Mouse (Mus musculus) liver, embryonic 12.5 days (tissue): ENCODE measurements around the gene Sorbs1. TPM values are rescaled to one million over a fixed set of nuclear protein-coding genes. Genes with fewer than 3 reads are reported as not detected.

Experiments used
- ATAC-seq: fragments of 200-750 bp; cut with Nextera tagmentation; 2 replicates; pipeline ENCODE4 v1.8.0; 2017; ENCODE audit warnings: moderate number of reproducible peaks, mild to moderate bottlenecking, moderate library complexity
- H3K27ac ChIP-seq: fragments of 300-500 bp; sonication (generic); 2 replicates; pipeline ENCODE4 v1.5.1; 2016; ENCODE audit warnings: mild to moderate bottlenecking
- H3K27me3 ChIP-seq: fragments of 300-500 bp; sonication (generic); replicated peaks from 2 replicates; pipeline ENCODE4 v1.6.1; 2016; ENCODE audit warnings: mild to moderate bottlenecking, moderate library complexity
- H3K36me3 ChIP-seq: fragments of 300-500 bp; sonication (generic); 2 replicates; pipeline ENCODE4 v1.6.1; 2016; ENCODE audit warnings: mild to moderate bottlenecking, moderate library complexity
- H3K4me1 ChIP-seq: fragments of 300-500 bp; sonication (generic); 2 replicates; pipeline ENCODE4 v1.6.1; 2016
- H3K4me2 ChIP-seq: fragments of 300-500 bp; sonication (generic); 2 replicates; pipeline ENCODE4 v1.6.1; 2016; ENCODE audit warnings: mild to moderate bottlenecking, moderate library complexity
- H3K4me3 ChIP-seq: fragments of 300-500 bp; sonication (generic); 2 replicates; pipeline ENCODE4 v1.5.1; 2016; ENCODE audit warnings: mild to moderate bottlenecking, moderate library complexity
- H3K9ac ChIP-seq: fragments of 300-500 bp; sonication (generic); 2 replicates; pipeline ENCODE4 v1.6.1; 2016; ENCODE audit warnings: mild to moderate bottlenecking, moderate library complexity
- H3K9me3 ChIP-seq: fragments of 300-500 bp; sonication (generic); replicated peaks from 2 replicates; pipeline ENCODE4 v1.6.1; 2016; ENCODE audit warnings: mild to moderate bottlenecking, moderate library complexity
- WGBS: fragments of 180-500 bp; shearing (Covaris S2); methylation state at CpG from one replicate; pipeline ENCODE4 v1.1.7; 2016; ENCODE audit not compliant: insufficient replicate concordance; 5-methylcytosine and 5-hydroxymethylcytosine counted together
- polyA plus RNA-seq: library from polyadenylated mRNA; unstranded; fragments of >200 nt; fragmentation: Nextera tagmentation; extraction: Ambion mirVana; gene quantifications from 2 replicates; pipeline ENCODE4 v1.2.1, GENCODE M21; 2016

The Sorbs1 gene
- polyA plus RNA-seq, 1 experiment from 2014 or later, result 35.1 TPM

- WGBS, result 47% methylated on average over 4 of the region's 4 CpGs
- Histone ChIP-seq H3K4me1 (peaks cover 56% of the 10 kb centered on the region), H3K36me3 (peaks cover 15% of the 10 kb centered on the region), H3K27ac (no peak overlapping the region), H3K9ac (no peak overlapping the region), H3K9me3 (no peaks in the 10 kb centered on the region), H3K4me2 (no peak overlapping the region), H3K27me3 (no peaks in the 10 kb centered on the region), H3K4me3 (no peak overlapping the region)
- no peak for ATAC-seq
Observed at GRCm38 (mm10) chr19:40496071-40496470, 17.5 kb downstream of the Sorbs1 start.

DNA sequence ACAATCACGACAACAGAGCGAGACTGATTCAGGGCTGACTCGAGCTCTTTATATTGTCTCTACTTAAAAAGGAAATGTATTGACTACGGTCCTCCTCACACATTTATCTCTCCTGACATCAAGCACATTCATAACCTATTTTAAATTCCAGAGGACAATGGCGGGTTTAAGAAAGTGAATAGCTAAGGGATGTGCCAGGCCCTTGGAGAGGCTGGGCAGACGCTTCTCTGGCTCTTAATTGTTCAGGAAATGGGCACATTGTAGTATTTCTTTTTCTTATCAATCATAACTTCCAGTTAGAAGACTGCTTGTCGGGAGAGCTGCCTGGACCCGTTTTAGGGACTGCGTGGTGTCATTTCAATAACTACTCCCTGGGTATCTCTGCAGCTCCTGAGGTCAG lies 20.7 kb downstream of the Sorbs1 start:
- Histone ChIP-seq H3K27ac (no peak overlapping the region), H3K4me2 (no peak overlapping the region), H3K27me3 (no peaks in the 10 kb centered on the region), H3K36me3 (0 out of 2 replicates have a peak, but pooled peaks cover 6% of the 10 kb centered on the region), H3K9ac (no peak overlapping the region), H3K9me3 (no peaks in the 10 kb centered on the region), H3K4me1 (peaks cover 68% of the 10 kb centered on the region), H3K4me3 (no peak overlapping the region)
- no peak for ATAC-seq
- WGBS, result 67% methylated on average over 9 of the region's 9 CpGs

- WGBS, result 80% methylated on average over 2 of the region's 2 CpGs
- Histone ChIP-seq H3K4me3 (no peak overlapping the region), H3K27ac (no peak overlapping the region), H3K36me3 (no peaks in the 10 kb centered on the region), H3K27me3 (no peaks in the 10 kb centered on the region), H3K4me1 (peaks cover 72% of the 10 kb centered on the region), H3K9me3 (no peaks in the 10 kb centered on the region), H3K9ac (no peak overlapping the region), H3K4me2 (no peak overlapping the region)
- ATAC-seq, result no peak
Observed at GRCm38 (mm10) chr19:40491442-40491841, 22.1 kb downstream of the Sorbs1 start.

DNA sequence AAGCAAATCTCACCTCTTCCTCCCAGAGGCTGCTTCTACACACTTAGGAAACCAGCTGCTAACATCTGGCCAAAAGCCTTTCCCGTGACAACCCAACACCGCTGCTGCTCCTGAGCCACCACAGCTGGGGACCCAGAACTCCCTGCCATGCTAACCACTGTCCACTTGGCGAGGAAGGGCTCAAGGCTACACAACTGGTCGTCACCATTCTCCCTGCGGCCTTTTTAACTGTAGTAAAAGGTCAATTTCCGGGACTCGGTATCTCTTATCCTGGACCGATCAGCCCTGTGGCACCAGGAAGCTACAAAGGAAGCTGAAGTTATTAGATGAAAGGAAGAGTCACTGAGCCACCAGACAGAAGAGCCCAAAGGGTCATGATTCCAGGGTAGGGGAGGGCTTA lies 22.8 kb downstream of the Sorbs1 start:
- Histone ChIP-seq H3K9me3 (no peaks in the 10 kb centered on the region), H3K4me3 (no peak overlapping the region), H3K27me3 (no peaks in the 10 kb centered on the region), H3K4me1 (peaks cover 65% of the 10 kb centered on the region), H3K36me3 (no peaks in the 10 kb centered on the region), H3K9ac (no peak overlapping the region), H3K27ac (no peak overlapping the region), H3K4me2 (no peak overlapping the region)
- ATAC-seq, result no peak
- WGBS, result 27% methylated on average over 8 of the region's 8 CpGs

DNA sequence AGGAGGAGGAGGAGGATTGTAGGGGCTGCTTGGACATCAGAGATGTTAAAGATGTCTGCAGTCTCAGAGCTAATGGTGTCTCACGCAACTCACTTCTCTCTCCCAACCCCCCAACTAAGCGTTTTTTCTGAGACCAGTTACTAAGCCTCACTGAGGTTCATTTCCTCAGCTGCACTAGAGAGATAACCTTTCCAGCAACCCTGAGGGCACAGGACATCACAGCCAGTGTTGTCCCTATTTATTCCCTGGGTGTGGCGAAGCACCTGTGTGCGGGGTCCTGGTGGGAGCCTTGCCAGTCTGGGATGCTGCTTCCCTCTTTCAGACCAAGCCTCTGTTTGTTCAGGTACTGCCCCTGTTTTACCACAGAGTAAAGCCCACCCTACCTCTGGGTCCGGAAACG lies 23.9 kb downstream of the Sorbs1 start:
- H3K27me3 ChIP-seq, result no peaks in the 10 kb centered on the region
- no peak overlapping the region for H3K27ac ChIP-seq
- H3K9me3 ChIP-seq, result no peaks in the 10 kb centered on the region
- peaks cover 54% of the 10 kb centered on the region for H3K4me1 ChIP-seq
- peak overlapping the region; percentile 62 for H3K4me2 ChIP-seq
- 20% methylated on average over 6 of the region's 6 CpGs for WGBS
- 0 out of 2 replicates have a peak overlapping the region, but pooled peaks have one; percentile 19 for H3K9ac ChIP-seq
- H3K4me3 ChIP-seq, result peak overlapping the region; percentile 23; the same call in 1 of the 2 replicates
- no peaks in the 10 kb centered on the region for H3K36me3 ChIP-seq
- peak; percentile 58 for ATAC-seq

DNA sequence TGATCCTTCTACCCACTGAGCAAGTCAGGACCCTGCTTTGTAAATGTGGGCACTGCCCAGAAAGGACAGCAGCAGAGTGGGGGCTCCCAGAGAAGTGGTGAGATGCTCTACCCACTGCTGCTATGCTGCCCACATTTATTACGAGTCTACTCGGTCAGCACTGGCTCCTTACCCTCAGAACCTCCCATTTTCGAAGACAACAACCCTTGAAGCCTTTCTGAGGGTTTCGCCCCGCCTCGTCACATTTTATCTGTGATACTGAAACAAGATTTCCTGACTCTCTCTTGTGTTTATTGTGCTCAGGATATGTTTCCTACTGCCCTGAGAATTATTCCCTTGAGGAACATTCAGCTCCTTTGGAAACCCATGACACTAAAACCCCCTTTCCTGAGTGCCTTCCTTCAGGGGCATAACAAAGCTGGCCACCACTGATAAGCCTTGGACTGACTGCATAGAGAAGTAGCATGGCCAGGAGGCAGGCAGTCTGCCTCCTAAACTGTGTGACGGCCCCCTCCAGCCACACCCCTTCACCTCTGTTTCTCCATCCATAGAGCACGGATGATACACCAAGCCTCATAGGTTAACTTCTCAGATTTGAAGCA lies 24.6 kb downstream of the Sorbs1 start:
- Histone ChIP-seq H3K4me2 (peak overlapping the region; percentile 62), H3K4me1 (peaks cover 51% of the 10 kb centered on the region), H3K9ac (0 out of 2 replicates have a peak overlapping the region, but pooled peaks have one; percentile 12), H3K9me3 (0 out of 2 replicates have a peak, but pooled peaks cover 1% of the 10 kb centered on the region), H3K27me3 (no peaks in the 10 kb centered on the region), H3K36me3 (peaks cover 5% of the 10 kb centered on the region), H3K27ac (peak overlapping the region; percentile 47), H3K4me3 (peak overlapping the region; percentile 23; the same call in 1 of the 2 replicates)
- ATAC-seq, result peak; percentile 86
- WGBS, result 17% methylated on average over 8 of the region's 8 CpGs

DNA sequence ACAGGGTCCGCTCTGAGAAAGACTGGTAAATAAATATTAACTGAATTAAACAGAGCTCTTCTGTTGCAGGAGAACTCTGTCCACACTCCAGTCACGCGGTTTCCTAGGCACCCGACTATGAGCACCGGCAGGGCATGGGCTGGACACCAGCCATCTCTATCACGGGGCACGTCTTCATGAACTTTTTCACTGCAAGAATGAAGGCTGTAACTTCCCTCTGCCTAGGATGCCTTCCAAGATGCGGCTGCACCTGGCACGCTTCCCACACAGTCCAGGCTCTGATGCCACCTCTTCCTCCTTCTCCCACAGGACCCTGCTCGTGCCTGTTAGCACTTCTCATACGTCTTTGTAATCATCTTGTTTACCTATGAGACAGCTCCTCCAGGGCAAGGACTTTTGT lies 26.0 kb downstream of the Sorbs1 start:
- Histone ChIP-seq H3K36me3 (peaks cover 12% of the 10 kb centered on the region), H3K4me1 (peaks cover 47% of the 10 kb centered on the region), H3K4me2 (no peak overlapping the region), H3K27ac (no peak overlapping the region), H3K9ac (no peak overlapping the region), H3K4me3 (no peak overlapping the region), H3K9me3 (0 out of 2 replicates have a peak, but pooled peaks cover 5% of the 10 kb centered on the region), H3K27me3 (no peaks in the 10 kb centered on the region)
- WGBS, result 67% methylated on average over 11 of the region's 11 CpGs
- no peak for ATAC-seq

GRCm38 (mm10) chr19:40481115-40481514 lies 32.5 kb downstream of the Sorbs1 start:
- Histone ChIP-seq H3K27ac (no peak overlapping the region), H3K4me1 (peaks cover 31% of the 10 kb centered on the region), H3K27me3 (no peaks in the 10 kb centered on the region), H3K9ac (no peak overlapping the region), H3K9me3 (0 out of 2 replicates have a peak, but pooled peaks cover 5% of the 10 kb centered on the region), H3K4me2 (no peak overlapping the region), H3K36me3 (peaks cover 12% of the 10 kb centered on the region), H3K4me3 (no peak overlapping the region)
- 75% methylated on average over 6 of the region's 6 CpGs for WGBS
- no peak for ATAC-seq

- no peak for ATAC-seq
- Histone ChIP-seq H3K27ac (peak overlapping the region; percentile 20; the same call in 1 of the 2 replicates), H3K4me1 (peaks cover 33% of the 10 kb centered on the region), H3K9ac (no peak overlapping the region), H3K4me3 (no peak overlapping the region), H3K27me3 (no peaks in the 10 kb centered on the region), H3K36me3 (no peaks in the 10 kb centered on the region), H3K4me2 (no peak overlapping the region), H3K9me3 (no peaks in the 10 kb centered on the region)
- WGBS, result 72% methylated on average over 10 of the region's 10 CpGs
Observed at GRCm38 (mm10) chr19:40478161-40478575, 35.4 kb downstream of the Sorbs1 start.

DNA sequence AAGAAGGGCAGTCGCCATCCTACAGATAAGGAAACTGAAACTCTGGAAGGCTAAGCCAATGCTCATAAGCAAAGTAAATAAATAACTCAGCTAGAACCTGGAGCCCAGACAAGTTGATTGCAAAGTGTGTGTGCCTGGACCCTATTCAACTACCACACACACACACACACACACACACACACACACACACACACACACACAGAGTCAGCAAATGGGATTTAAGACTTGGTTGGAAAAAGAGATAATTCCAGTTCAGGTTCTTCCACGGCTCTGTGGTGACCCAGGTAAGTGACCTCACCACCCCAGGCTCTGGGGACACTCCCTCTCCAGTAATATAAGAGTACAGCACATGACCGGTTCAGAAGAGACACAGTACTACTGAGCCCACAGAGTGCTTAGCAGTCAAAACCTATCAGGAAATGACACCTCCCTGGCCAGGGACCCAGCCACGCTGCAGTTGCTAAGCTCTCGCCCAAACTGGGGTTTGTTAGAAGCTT lies 36.1 kb downstream of the Sorbs1 start:
- Histone ChIP-seq H3K4me2 (no peak overlapping the region), H3K9me3 (no peaks in the 10 kb centered on the region), H3K4me1 (peaks cover 33% of the 10 kb centered on the region), H3K4me3 (no peak overlapping the region), H3K27ac (no peak overlapping the region), H3K9ac (no peak overlapping the region), H3K27me3 (no peaks in the 10 kb centered on the region), H3K36me3 (no peaks in the 10 kb centered on the region)
- peak; percentile 50; the same call in 1 of the 2 replicates for ATAC-seq
- 30% methylated on average over 5 of the region's 5 CpGs for WGBS

- H3K27me3 ChIP-seq, result no peaks in the 10 kb centered on the region
- no peak overlapping the region for H3K4me2 ChIP-seq
- WGBS, result 71% methylated on average over 4 of the region's 4 CpGs
- H3K4me1 ChIP-seq, result peaks cover 36% of the 10 kb centered on the region
- no peak overlapping the region for H3K27ac ChIP-seq
- H3K36me3 ChIP-seq, result no peaks in the 10 kb centered on the region
- H3K9me3 ChIP-seq, result no peaks in the 10 kb centered on the region
- ATAC-seq, result no peak
- no peak overlapping the region for H3K9ac ChIP-seq
- no peak overlapping the region for H3K4me3 ChIP-seq
Observed at GRCm38 (mm10) chr19:40476491-40476890, 37.1 kb downstream of the Sorbs1 start.

DNA sequence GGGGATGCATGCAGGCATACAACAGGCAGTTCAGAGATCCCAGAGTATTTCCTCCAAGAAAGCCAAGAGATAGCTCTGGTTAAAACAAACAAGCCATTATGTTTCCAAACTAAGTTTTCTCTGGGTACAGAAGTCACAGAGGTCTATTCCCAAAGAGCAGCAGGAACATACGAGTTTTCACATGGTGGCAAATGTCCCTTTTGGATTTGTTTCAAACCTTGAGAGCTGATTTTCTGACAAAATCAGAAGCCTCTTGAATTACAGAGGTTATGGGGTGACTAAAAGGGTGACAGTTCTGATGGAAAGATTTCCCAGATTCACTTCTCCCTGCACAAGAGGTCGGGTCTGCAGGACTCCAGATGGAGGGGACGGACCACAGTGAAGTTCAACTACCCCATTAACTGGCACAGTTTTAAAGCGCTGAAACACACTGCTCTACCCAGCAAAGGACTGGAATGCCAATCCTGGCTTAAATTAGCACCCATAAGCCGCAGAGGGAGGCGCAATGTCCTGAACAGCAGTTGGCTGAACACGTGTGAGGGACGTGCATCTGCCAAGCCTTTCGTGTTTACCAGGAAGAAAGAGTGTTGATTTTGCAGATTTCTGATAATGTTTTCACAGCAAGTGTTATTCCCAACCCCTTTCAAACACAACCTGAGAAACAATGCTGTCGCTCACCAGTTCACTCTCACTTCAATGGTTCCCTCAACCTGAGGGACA lies 41.9 kb downstream of the Sorbs1 start:
- H3K9me3 ChIP-seq, result 0 out of 2 replicates have a peak, but pooled peaks cover 3% of the 10 kb centered on the region
- H3K9ac ChIP-seq, result no peak overlapping the region
- ATAC-seq, result no peak
- 75% methylated on average over 10 of the region's 10 CpGs for WGBS
- no peak overlapping the region for H3K4me3 ChIP-seq
- H3K27ac ChIP-seq, result no peak overlapping the region
- H3K27me3 ChIP-seq, result no peaks in the 10 kb centered on the region
- H3K4me1 ChIP-seq, result peaks cover 14% of the 10 kb centered on the region
- H3K4me2 ChIP-seq, result no peak overlapping the region
- H3K36me3 ChIP-seq, result no peaks in the 10 kb centered on the region; the same call in 1 of the 2 replicates
